Mouse (Mus musculus): Measurements from ENCODE around the gene Gpkow.
"Not testable (repeated sequence)": the region's sequence is repeated elsewhere in the genome, so short reads cannot be mapped to it uniquely, and the experiment has no call there.

Gene Gpkow

DNA sequence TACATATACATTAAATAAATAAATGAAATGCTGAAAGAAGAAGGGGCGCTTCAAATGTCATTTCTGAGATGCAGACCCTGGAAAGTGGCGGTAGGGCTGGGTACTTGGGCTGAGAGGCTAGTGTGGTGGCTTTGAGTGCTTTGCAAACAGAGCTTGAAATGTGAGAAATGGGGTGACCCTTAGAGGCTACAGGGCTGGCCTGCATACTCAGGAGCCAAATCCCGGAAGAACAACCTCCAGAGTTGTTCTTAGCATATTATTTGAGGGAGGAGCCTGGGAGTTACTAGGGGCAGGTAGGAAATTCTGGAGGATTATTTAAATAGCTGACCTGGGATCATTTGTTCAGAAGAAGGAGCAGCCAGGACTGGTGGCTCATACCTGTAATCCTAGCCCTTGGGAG is 6.4 kb upstream of the Gpkow start:
- DNase-seq = no peak

GRCm38 (mm10) chrX:7692862-7693261 is 4.1 kb upstream of the Gpkow start:
- DNase-seq = no peak

- DNase-seq = no peak
Measured at GRCm38 (mm10) chrX:7696520-7696919, 411 bp upstream of the Gpkow start.

GRCm38 (mm10) chrX:7713764-7714134 is 16.8 kb downstream of the Gpkow start:
- DNase-seq = not testable (repeated sequence)

DNA sequence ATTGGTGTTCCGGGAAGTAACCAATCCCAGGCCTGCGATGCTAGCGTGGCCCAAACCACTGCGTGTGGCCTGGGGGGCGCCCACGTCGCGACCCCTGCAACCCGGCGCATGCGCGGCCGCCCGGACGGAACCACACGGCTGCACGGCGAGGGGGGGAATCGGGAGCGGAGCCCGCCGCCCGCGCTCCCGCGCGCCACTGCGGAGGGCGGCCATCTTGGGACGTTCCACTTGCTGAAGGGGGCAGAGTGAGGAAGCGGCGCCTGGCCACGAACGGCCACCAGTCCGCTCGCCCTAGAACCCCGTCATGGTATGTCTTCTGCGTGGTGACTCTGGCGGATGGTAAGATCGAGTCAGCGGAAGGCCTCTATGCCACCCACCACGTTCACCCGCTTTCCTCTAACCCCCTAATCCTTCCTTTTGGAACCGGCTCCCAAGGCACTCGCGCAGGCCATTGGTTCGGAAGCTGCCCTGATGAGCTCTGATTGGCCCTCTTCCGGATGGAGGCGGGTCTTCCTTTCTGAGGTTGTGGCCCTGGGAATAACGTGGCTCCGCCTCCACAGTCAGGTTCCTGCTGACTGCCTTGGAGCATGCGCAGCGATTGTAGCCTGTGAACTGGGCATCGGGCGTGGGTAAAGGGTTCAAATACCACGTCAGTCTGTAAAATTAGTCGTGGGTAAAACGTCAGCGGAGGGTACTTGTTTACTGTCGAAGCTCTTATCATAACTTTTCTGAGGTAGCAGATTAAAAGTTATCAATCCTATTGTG is 17.4 kb downstream of the Gpkow start, which contains the start of gene Wdr45:
TSS of gene Wdr45 (plus strand) at position 199 of the 765 bp plus-strand sequence.
- DNase-seq = peak; percentile 98

DNA sequence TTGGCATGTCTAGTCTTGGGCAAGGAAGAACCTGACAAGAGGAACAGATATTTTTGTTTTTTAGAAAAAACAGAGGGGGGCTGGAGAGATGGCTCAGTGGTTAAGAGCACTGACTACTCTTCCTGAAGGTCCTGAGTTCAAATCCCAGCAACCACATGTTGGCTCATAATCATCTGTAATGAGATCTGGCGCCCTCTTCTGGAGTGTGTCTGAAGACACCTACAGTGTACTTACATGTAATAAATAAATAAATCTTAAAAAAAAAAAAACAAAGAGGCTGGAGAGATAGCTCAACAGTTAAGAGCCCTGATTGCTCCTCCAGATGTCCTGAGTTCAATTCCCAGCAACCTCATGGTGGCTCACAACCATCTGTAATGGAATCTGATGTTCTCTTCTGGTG is 19.1 kb downstream of the Gpkow start:
- not testable (repeated sequence) for DNase-seq

- DNase-seq = peak; percentile 72
Measured at GRCm38 (mm10) chrX:7721514-7722281, 24.8 kb downstream of the Gpkow start, which contains the start of gene Gm45208. Gene Gm45208, plus strand, starts transcription at chrX:7722245.

DNA sequence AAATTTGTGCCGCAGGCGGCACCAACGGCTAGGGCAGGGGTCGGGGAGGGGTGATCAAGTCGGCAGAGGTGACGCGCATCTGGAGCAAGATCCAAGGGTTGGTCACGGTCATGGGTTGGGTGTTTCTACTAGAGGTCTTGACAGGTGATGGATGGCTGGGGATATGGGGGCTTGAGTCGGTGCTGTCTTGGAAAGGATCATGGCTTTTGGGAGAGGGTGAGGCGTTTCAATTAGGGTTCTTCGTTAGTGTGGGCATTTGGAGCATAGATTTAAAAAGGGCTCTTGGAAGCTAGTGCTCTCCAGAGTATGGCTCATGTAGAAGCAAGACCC is 25.3 kb downstream of the Gpkow start:
- DNase-seq = no peak

DNA sequence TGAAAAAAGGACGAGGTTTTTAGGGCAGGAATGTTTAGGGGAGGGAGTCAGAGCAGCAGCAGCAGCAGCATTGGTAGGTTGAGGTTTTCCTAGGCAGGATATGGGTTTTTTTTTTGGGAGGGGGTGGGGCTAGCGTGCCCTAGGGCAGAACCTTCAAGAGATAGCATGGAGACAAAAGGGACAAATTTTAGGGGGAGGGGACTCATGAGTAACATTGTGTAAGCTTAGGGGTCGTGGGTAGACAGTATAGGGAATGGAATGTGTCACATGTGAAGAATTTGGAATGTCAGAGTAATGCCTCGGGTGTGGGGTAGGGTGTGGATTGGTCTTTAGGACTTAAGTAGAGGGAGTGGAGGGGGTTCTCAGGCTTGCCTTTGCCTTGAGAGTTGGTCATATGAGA is 25.8 kb downstream of the Gpkow start:
- DNase-seq = no peak

GRCm38 (mm10) chrX:7724135-7724534 is 27.2 kb downstream of the Gpkow start:
- DNase-seq = no peak

GRCm38 (mm10) chrX:7725841-7726240 is 28.9 kb downstream of the Gpkow start:
- DNase-seq = no peak

DNA sequence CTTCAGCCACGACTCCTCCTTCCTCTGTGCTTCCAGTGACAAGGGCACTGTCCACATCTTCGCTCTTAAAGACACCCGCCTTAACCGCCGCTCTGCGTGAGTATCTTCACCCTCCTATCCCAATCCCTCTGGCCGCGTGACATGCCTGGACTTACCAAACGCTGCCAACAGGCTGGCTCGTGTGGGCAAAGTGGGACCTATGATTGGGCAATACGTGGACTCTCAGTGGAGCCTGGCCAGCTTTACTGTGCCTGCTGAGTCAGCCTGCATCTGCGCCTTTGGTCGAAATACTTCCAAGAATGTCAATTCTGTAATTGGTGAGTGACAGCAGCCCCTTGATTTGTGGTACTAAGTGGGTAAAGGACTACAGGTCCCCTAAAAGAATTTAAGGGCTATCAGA is 30.2 kb downstream of the Gpkow start:
- no peak for DNase-seq

GRCm38 (mm10) chrX:7728215-7728921 is 31.4 kb downstream of the Gpkow start, which contains the start of gene Praf2:
Gene Praf2, plus strand, starts transcription at chrX:7728439.
- peak; percentile 89 for DNase-seq

DNA sequence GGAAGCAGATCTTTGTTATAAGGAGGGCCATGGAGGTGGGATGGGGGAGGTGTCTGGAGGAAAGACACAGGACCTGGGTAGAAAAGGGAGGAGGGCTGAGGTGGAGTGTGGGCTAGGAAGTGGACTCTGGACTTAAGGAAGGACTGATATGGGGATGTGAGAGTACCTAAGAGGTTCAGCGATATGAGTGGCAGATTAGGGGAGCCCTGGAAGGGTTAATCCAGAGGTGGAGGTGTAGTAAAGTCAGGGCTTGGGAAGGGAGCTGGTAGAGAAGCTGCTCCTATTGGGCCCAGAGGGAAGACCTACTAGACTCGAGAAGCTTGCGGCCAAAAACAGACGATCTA is 32.0 kb downstream of the Gpkow start:
- no peak for DNase-seq

GRCm38 (mm10) chrX:7733571-7734156 is 36.7 kb downstream of the Gpkow start:
- DNase-seq = peak; percentile 54

DNA sequence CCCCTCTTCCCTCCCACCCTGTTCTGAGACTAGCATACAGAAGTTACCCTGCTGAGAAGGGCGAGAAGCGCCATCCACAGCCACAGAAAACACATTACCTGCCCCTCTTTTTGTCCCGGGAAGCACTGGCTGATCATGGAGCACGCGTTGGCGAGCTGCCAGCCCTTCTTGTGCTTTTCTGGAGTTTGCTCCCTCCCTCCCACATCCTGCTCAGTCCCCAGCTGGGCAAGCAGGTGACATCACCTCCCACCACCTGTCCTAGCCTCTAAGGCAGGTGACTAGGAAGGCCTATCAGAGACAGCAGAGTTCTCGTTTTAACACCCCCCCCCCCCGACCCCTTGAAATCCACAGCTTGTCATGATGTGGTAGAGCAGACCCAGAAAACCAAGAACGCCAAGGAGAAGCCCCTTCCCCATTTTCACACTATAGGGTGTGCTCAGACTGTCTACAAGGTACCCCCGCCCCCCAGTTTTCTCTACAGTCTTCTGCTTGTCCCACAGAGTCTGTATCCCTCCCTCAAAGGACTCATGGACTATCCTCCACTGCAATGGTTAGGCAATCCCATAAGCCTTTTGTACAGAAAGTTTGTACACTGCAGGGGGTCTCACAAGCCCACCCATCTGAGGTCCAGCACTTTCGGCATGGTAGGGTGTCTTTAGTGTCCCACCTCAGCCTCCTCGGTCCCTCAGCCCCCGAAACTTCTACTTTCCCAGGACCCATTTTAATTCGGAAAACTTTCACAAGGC is 42.6 kb downstream of the Gpkow start:
- DNase-seq = no peak

DNA sequence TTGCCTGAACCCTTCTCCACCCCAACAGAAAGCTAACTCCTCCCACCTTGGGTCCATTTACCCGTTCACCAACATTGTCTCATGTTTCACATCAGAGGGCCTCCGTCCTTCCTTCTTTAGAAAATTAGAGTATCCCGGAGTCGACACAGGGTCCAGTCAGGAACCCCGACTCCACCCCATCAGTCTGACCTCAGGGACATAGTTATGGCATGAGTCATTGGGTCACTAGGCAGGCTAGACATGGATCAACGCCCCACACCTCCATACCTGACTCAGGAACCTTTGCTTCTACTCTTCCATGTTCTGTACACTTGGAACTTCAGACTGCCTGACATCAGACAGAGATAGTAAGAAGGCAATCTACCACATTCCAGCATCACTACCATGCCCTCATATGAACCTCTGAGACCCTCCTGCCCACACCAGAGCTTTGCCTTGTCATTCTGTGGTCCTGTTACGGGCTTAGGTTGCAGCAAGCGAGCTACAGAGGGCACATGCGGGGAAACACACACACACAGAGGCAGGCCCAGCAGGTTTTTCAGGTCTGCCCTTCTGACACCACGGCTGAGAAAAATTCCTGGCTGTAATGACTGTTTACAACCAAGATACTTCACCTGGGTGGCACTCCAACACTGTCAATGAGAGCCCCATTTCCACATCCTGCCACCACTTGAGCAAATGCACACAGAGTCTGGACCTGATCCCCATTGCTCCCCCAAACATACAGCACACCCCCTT is 43.3 kb downstream of the Gpkow start:
- no peak for DNase-seq

- no peak for DNase-seq
Measured at GRCm38 (mm10) chrX:7741103-7741502, 44.2 kb downstream of the Gpkow start.

DNA sequence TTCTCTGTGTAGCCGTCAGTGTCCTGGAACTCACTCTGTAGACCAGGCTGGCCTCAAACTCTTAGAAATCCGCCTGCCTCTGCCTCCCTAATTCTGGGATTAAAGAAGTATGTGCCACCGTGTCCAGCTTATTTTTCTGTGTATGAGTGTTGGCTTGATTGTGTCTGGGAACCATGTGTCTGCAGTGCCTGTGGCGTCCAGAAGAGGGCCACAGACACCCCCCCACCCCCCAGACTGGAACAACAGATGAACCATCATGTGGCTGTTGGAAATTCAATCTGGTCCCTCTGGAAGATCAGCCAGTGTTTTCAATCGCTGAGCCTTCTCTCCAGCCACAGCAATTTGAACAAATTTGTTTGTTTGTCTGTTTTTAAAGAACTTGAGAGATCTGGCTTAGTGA is 46.5 kb downstream of the Gpkow start:
- no peak for DNase-seq

DNA sequence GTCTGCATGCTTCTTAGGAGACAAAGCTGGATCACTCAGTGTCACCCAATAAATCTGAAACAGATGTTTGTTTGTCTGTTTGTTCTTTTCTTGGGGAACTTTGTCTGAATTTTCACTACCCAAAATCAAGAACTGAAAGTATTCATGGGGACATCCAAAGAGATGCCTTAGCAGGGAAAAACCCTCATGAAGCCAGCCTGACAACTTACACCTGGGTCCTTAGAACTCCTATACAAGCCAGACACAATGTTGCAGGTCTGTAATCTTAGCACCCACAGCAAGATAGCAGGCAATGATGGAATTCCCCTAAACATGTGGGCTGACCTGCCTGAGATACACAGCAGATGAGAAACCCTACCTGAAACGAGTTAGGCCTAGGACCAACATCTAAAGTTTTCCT is 48.0 kb downstream of the Gpkow start:
- DNase-seq = no peak

GRCm38 (mm10) chrX:7745429-7745828 is 48.5 kb downstream of the Gpkow start:
- DNase-seq = no peak
